Mouse (Mus musculus) liver, embryonic 14.5 days (tissue): ENCODE measurements around the gene Atad3a. TPM values are rescaled to one million over a fixed set of nuclear protein-coding genes. Genes with fewer than 3 reads are reported as not detected.

Source experiments
- ATAC-seq: fragments of 200-750 bp; cut with Nextera tagmentation; 2 replicates; pipeline ENCODE4 v1.8.0; 2017; ENCODE audit warnings: moderate number of reproducible peaks, mild to moderate bottlenecking, moderate library complexity; ENCODE audit not compliant: insufficient read depth
- DNase-seq, 3 experiments: peaks; one replicate each; pipeline ENCODE4 v3.0.0-alpha.2; 2012 to 2013; ENCODE audit warnings: low read depth in 3 of 3, low spot score in 3 of 3
- H3K27ac ChIP-seq: fragments of 300-500 bp; sonication (generic); 2 replicates; pipeline ENCODE4 v1.5.1; 2014; ENCODE audit warnings: moderate library complexity, mild to moderate bottlenecking, control low read depth, inconsistent platforms
- H3K27me3 ChIP-seq: fragments of 300-500 bp; sonication (generic); 2 replicates; pipeline ENCODE4 v1.6.1; 2014; ENCODE audit warnings: mild to moderate bottlenecking, low read length, moderate library complexity; ENCODE audit not compliant: control insufficient read depth, insufficient read depth
- H3K36me3 ChIP-seq: fragments of 300-500 bp; sonication (generic); replicated peaks from 2 replicates; pipeline ENCODE4 v1.6.1; 2014; ENCODE audit warnings: low read depth; ENCODE audit not compliant: control insufficient read depth, insufficient read depth
- H3K4me1 ChIP-seq, 2 experiments: fragments of 200-500 bp in 1 of 2; fragments of 300-500 bp in 1 of 2; sonication (generic) in 1 of 2; replicated peaks; 2 replicates each; pipeline ENCODE4 v1.6.1; 2012 to 2014; ENCODE audit warnings: antibody characterized with exemption in 1 of 2, inconsistent platforms in 1 of 2, low read length in 1 of 2; ENCODE audit not compliant: control insufficient read depth in 2 of 2, insufficient read depth in 2 of 2
- H3K4me2 ChIP-seq: fragments of 300-500 bp; sonication (generic); 2 replicates; pipeline ENCODE4 v1.6.1; 2014; ENCODE audit warnings: low read depth, mild to moderate bottlenecking, control low read depth, moderate library complexity
- H3K4me3 ChIP-seq, 2 experiments: fragments of 200-500 bp in 1 of 2; fragments of 300-500 bp in 1 of 2; sonication (generic) in 1 of 2; 2 replicates each; pipeline ENCODE4 v1.5.1; 2012 to 2014; ENCODE audit warnings: low read depth in 2 of 2, low read length in 2 of 2, mild to moderate bottlenecking in 2 of 2, control low read depth in 1 of 2, inconsistent platforms in 1 of 2, moderate library complexity in 1 of 2; ENCODE audit not compliant: insufficient read depth in 1 of 2
- H3K9ac ChIP-seq: fragments of 300-500 bp; sonication (generic); replicated peaks from 2 replicates; pipeline ENCODE4 v1.6.1; 2014; ENCODE audit warnings: mild to moderate bottlenecking, control low read depth, moderate library complexity
- H3K9me3 ChIP-seq: fragments of 300-500 bp; sonication (generic); 2 replicates; pipeline ENCODE4 v1.6.1; 2016; ENCODE audit warnings: low read length, mixed read lengths; ENCODE audit not compliant: control insufficient read depth
- CTCF ChIP-seq: IDR thresholded peaks from 2 replicates; pipeline ENCODE4 v1.5.1; 2016; ENCODE audit warnings: antibody characterized with exemption, low read depth, control low read depth
- EP300 ChIP-seq: IDR thresholded peaks from 2 replicates; pipeline ENCODE4 v1.6.1; 2016; ENCODE audit warnings: antibody characterized with exemption, low read depth
- WGBS: fragments of 180-500 bp; shearing (Covaris S2); extraction: QIAGEN DNeasy Blood & Tissue Kit; methylation state at CpG from one replicate; pipeline ENCODE4 v1.1.7; 2014; ENCODE audit not compliant: insufficient replicate concordance; 5-methylcytosine and 5-hydroxymethylcytosine counted together
- polyA plus RNA-seq, 2 experiments: library from polyadenylated mRNA; depleted of rRNA in 1 of 2; stranded (reverse) in 1 of 2; unstranded in 1 of 2; fragments of >200 nt; fragmentation: Nextera tagmentation in 1 of 2; extraction: Ambion mirVana in 1 of 2; gene quantifications; 2 replicates each; pipeline versions ENCODE4 v1.2.1 to v1.2.3; 2012 to 2014

Gene Atad3a
- polyA plus RNA-seq (2012; rRNA removed) (28.7 and 41.8 TPM in 2 replicates), polyA plus RNA-seq (2014; fragmentation: Nextera tagmentation; extraction: Ambion mirVana) (31.2 and 38.7 TPM in 2 replicates)

DNA sequence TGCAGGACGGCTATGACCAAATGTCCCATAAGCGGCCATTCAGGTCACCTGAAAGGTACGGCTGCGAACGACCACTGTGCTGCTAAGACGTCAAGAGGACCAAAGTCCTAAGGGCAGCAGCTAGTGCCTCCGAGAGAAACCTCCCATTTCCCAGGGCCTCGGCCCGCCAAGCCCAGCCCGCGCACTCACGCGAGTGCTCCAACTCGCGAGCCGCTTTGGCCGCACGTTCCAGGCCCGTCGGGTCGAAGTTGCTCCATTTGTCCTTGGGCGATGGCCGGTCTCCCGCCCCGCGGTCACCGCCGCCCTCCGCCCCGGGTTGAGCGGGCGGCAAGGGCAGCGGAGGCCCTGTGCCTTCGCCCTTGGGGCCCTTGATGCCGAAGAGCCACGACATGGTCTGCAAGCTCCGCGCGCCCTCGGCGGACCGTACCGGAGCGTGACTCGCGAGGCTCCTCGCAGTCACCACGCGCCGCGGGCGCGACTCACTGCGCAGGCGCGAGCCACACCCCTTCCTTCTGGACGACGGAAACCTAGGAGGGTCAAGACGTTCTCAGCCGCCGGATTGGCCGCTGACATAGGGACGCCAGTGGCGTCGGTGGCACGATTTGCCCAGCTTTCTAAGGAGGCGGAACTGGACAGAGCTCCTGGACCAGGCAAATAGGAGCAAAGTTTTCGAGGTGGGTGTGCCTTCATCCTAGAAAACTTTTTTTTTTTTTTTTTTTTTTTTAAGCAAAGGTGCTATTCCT is at the start of gene Atad3a:
Gene Atad3a (minus strand): TSS at position 481 of the 743 bp plus-strand sequence.
- H3K4me3 ChIP-seq, result peak within 1 kb of the TSS; percentile 84 to 86
- H3K4me2 ChIP-seq, result peak within 1 kb of the TSS; percentile 100
- H3K9ac ChIP-seq, result peak within 1 kb of the TSS; percentile 84
- H3K27me3 ChIP-seq, result no peaks in the 10 kb centered on the region
- peak within 1 kb of the TSS; percentile 44 for H3K27ac ChIP-seq
- DNase-seq, result peak; percentile 94 to 96 (median 95)
- peaks cover 4 to 15% of the 10 kb centered on the region in 2 experiments for H3K4me1 ChIP-seq
- WGBS, result under 1% methylated on average over 68 of the region's 68 CpGs
- ATAC-seq, result peak; percentile 97
- TF ChIP-seq EP300 (no peak), CTCF (no peak)
- no peaks in the 10 kb centered on the region for H3K9me3 ChIP-seq
- peaks cover 1% of the 10 kb centered on the region for H3K36me3 ChIP-seq

- no peak overlapping the region for H3K4me3 ChIP-seq
- no peaks in the 10 kb centered on the region for H3K9me3 ChIP-seq
- no peak overlapping the region for H3K27ac ChIP-seq
- no peak for ATAC-seq
- H3K4me2 ChIP-seq, result no peak overlapping the region
- DNase-seq, result no peak
- no peak overlapping the region for H3K9ac ChIP-seq
- WGBS, result 70% methylated on average over 3 of the region's 3 CpGs
- peaks cover 12 to 19% of the 10 kb centered on the region in 2 experiments for H3K4me1 ChIP-seq
- H3K27me3 ChIP-seq, result no peaks in the 10 kb centered on the region
- peaks cover 48% of the 10 kb centered on the region for H3K36me3 ChIP-seq
- TF ChIP-seq EP300, result no peak
- no peak for TF ChIP-seq CTCF
Measured at GRCm38 (mm10) chr4:155807841-155808240, 46.9 kb upstream of the Atad3a start.

GRCm38 (mm10) chr4:155803340-155804041 is 42.6 kb upstream of the Atad3a start:
- Histone ChIP-seq H3K9me3 (no peaks in the 10 kb centered on the region), H3K9ac (peak overlapping the region; percentile 74), H3K27ac (peak overlapping the region; percentile 76), H3K36me3 (peaks cover 26% of the 10 kb centered on the region), H3K4me2 (peak overlapping the region; percentile 97), H3K27me3 (no peaks in the 10 kb centered on the region; the same call in 1 of the 2 replicates), H3K4me3 (peak overlapping the region; percentile 90 to 97), H3K4me1 (peaks cover 10 to 13% of the 10 kb centered on the region in 2 experiments)
- peak; percentile 99 for ATAC-seq
- peak; percentile 90 to 92 (median 92) for DNase-seq
- under 1% methylated on average over 58 of the region's 58 CpGs for WGBS
- peak; percentile 43; the same call in 1 of the 2 replicates for TF ChIP-seq EP300
- no peak for TF ChIP-seq CTCF

DNA sequence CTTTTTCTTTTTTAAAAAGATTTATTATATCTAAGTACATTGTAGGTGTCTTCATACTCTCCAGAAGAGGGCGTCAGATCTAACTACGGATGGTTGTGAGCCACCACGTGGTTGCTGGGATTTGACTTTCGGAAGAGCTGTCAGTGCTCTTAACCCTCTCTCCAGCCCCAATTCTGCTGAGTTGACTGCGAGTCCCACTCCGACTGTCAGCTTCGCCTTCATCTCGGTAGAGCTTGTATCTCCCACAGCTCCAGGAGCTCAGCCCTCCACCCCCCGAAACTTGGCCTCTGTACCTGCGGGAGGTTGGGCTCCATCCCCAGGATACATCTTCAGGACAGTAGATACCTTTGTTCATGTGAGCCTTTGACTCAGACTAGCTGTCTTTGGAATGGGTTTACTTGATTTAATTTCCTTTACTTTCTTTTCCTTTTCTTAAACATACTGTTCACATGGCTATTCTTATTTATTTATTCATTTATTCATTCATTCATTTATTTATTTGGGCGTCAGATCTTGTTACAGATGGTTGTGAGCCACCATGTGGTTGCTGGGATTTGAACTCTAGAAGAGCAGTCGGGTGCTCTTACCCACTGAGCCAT is 41.9 kb upstream of the Atad3a start, which contains the start of gene Mrpl20:
Gene Mrpl20 (plus strand): TSS at position 138 of the 599 bp plus-strand sequence.
- Histone ChIP-seq H3K9me3 (no peaks in the 10 kb centered on the region), H3K9ac (peak within 1 kb of the TSS; percentile 74), H3K4me2 (peak within 1 kb of the TSS; percentile 97), H3K4me3 (peak within 1 kb of the TSS; percentile 90 to 97), H3K27ac (peak within 1 kb of the TSS; percentile 76), H3K36me3 (peaks cover 19% of the 10 kb centered on the region), H3K27me3 (no peaks in the 10 kb centered on the region; the same call in 1 of the 2 replicates), H3K4me1 (peaks cover 10 to 13% of the 10 kb centered on the region in 2 experiments)
- DNase-seq (peak in 1 of 3 experiments; percentile 39), ATAC-seq (peak; percentile 60)
- WGBS, result 7% methylated on average over 12 of the region's 12 CpGs
- peak; percentile 44 for TF ChIP-seq CTCF
- TF ChIP-seq EP300, result no peak
